Mouse (Mus musculus): Measurements from ENCODE around the gene Ap5b1. TPM values are rescaled to one million over a fixed set of nuclear protein-coding genes. Genes with fewer than 3 reads are reported as not detected.

Ap5b1 gene
- 4.7 and 5.7 TPM in 2 replicates for polyA plus RNA-seq (2015; fragmentation: Nextera tagmentation; extraction: Ambion mirVana)

GRCm38 (mm10) chr19:5567534-5568469, at the start of gene Ap5b1:
Ap5b1 (plus strand) TSS chr19:5568025.
- peaks cover 8% of the 10 kb centered on the region; the same call in 1 of the 2 replicates for H3K4me1 ChIP-seq (replicated peaks; ENCODE audit: control insufficient read depth, insufficient read depth)
- H3K9me3 ChIP-seq (ENCODE audit: control insufficient read depth, low read length), result no peaks in the 10 kb centered on the region
- peak within 1 kb of the TSS; percentile 71 for H3K4me3 ChIP-seq (ENCODE audit: low read depth, low read length)
- peaks cover 15% of the 10 kb centered on the region for H3K36me3 ChIP-seq (ENCODE audit: control insufficient read depth, insufficient read depth, low read length)
- ATAC-seq (ENCODE audit: low FRiP score, low TSS enrichment) (peak; percentile 91), DNase-seq (ENCODE audit: low spot score) (peak; percentile 92)
- H3K27ac ChIP-seq (replicated peaks), result peak within 1 kb of the TSS; percentile 92
- H3K9ac ChIP-seq (ENCODE audit: low read length), result peak within 1 kb of the TSS; percentile 71
- under 1% methylated on average over 84 of the region's 102 CpGs for whole genome bisulfite sequencing
- H3K27me3 ChIP-seq (ENCODE audit: control insufficient read depth, insufficient read depth, low read length), result no peaks in the 10 kb centered on the region
- TF ChIP-seq CTCF (IDR thresholded peaks at IDR 0.05; ENCODE audit: low read depth) (peak; percentile 98), EP300 (optimal IDR thresholded peaks at IDR 0.05) (peak; percentile 21)
- peak within 1 kb of the TSS; percentile 97 for H3K4me2 ChIP-seq (replicated peaks; ENCODE audit: low read depth)

- ATAC-seq (ENCODE audit: low FRiP score, low TSS enrichment) (peak; percentile 92), DNase-seq (ENCODE audit: low spot score) (peak; percentile 72)
- no peak overlapping the region for H3K27ac ChIP-seq (replicated peaks)
- H3K27me3 ChIP-seq (ENCODE audit: control insufficient read depth, insufficient read depth, low read length), result no peaks in the 10 kb centered on the region
- no peak for TF ChIP-seq CTCF (IDR thresholded peaks at IDR 0.05; ENCODE audit: low read depth)
- no peak for TF ChIP-seq EP300 (optimal IDR thresholded peaks at IDR 0.05)
- no peak overlapping the region for H3K4me3 ChIP-seq (ENCODE audit: low read depth, low read length)
- H3K9me3 ChIP-seq (ENCODE audit: control insufficient read depth, low read length), result no peaks in the 10 kb centered on the region
- H3K4me2 ChIP-seq (replicated peaks; ENCODE audit: low read depth), result no peak overlapping the region
- H3K4me1 ChIP-seq (replicated peaks; ENCODE audit: control insufficient read depth, insufficient read depth), result no peaks in the 10 kb centered on the region
- H3K36me3 ChIP-seq (ENCODE audit: control insufficient read depth, insufficient read depth, low read length), result no peaks in the 10 kb centered on the region
- H3K9ac ChIP-seq (ENCODE audit: low read length), result no peak overlapping the region
- WGBS, result 84% methylated on average over 3 of the region's 3 CpGs
Measured at GRCm38 (mm10) chr19:5518721-5519120, 49.1 kb upstream of the Ap5b1 start.

- H3K4me1 ChIP-seq (replicated peaks; ENCODE audit: control insufficient read depth, insufficient read depth), result no peaks in the 10 kb centered on the region
- WGBS, result 70% methylated on average over 5 of the region's 5 CpGs
- no peaks in the 10 kb centered on the region for H3K36me3 ChIP-seq (ENCODE audit: control insufficient read depth, insufficient read depth, low read length)
- H3K27me3 ChIP-seq (ENCODE audit: control insufficient read depth, insufficient read depth, low read length), result no peaks in the 10 kb centered on the region
- ATAC-seq (ENCODE audit: low FRiP score, low TSS enrichment) (no peak), DNase-seq (ENCODE audit: low spot score) (no peak)
- no peak overlapping the region for H3K4me2 ChIP-seq (replicated peaks; ENCODE audit: low read depth)
- H3K27ac ChIP-seq (replicated peaks), result no peak overlapping the region
- H3K9me3 ChIP-seq (ENCODE audit: control insufficient read depth, low read length), result no peaks in the 10 kb centered on the region
- TF ChIP-seq CTCF (IDR thresholded peaks at IDR 0.05; ENCODE audit: low read depth), result no peak
- TF ChIP-seq EP300 (optimal IDR thresholded peaks at IDR 0.05), result no peak
- no peak overlapping the region for H3K4me3 ChIP-seq (ENCODE audit: low read depth, low read length)
- H3K9ac ChIP-seq (ENCODE audit: low read length), result no peak overlapping the region
Measured at GRCm38 (mm10) chr19:5525204-5525603, 42.6 kb upstream of the Ap5b1 start.

GRCm38 (mm10) chr19:5529325-5530137, 38.3 kb upstream of the Ap5b1 start:
- Histone ChIP-seq H3K4me1 (replicated peaks; ENCODE audit: control insufficient read depth, insufficient read depth) (no peaks in the 10 kb centered on the region), H3K9me3 (ENCODE audit: control insufficient read depth, low read length) (no peaks in the 10 kb centered on the region), H3K27me3 (ENCODE audit: control insufficient read depth, insufficient read depth, low read length) (no peaks in the 10 kb centered on the region), H3K4me3 (ENCODE audit: low read depth, low read length) (peak overlapping the region; percentile 25), H3K4me2 (replicated peaks; ENCODE audit: low read depth) (peak overlapping the region; percentile 59), H3K9ac (ENCODE audit: low read length) (0 out of 2 replicates have a peak overlapping the region, but pooled peaks have one; percentile 27), H3K27ac (replicated peaks) (peak overlapping the region; percentile 90), H3K36me3 (ENCODE audit: control insufficient read depth, insufficient read depth, low read length) (no peaks in the 10 kb centered on the region)
- ATAC-seq (ENCODE audit: low FRiP score, low TSS enrichment), result peak; percentile 98
- WGBS, result 9% methylated on average over 20 of the region's 20 CpGs
- peak; percentile 99 for DNase-seq (ENCODE audit: low spot score)
- TF ChIP-seq EP300 (optimal IDR thresholded peaks at IDR 0.05), result no peak
- TF ChIP-seq CTCF (IDR thresholded peaks at IDR 0.05; ENCODE audit: low read depth), result peak; percentile 100

GRCm38 (mm10) chr19:5530138-5530524, 37.7 kb upstream of the Ap5b1 start:
- WGBS, result 44% methylated on average over 7 of the region's 7 CpGs

More at GRCm38 (mm10) chr19:5530138-5530524, 37.7 kb upstream of the Ap5b1 start:
- H3K9me3 ChIP-seq (ENCODE audit: control insufficient read depth, low read length), result no peaks in the 10 kb centered on the region
- no peak for DNase-seq (ENCODE audit: low spot score)
- TF ChIP-seq EP300 (optimal IDR thresholded peaks at IDR 0.05), result no peak
- no peak for TF ChIP-seq CTCF (IDR thresholded peaks at IDR 0.05; ENCODE audit: low read depth)
- no peaks in the 10 kb centered on the region for H3K27me3 ChIP-seq (ENCODE audit: control insufficient read depth, insufficient read depth, low read length)
- no peaks in the 10 kb centered on the region for H3K4me1 ChIP-seq (replicated peaks; ENCODE audit: control insufficient read depth, insufficient read depth)
- ATAC-seq (ENCODE audit: low FRiP score, low TSS enrichment), result no peak
- no peak overlapping the region for H3K9ac ChIP-seq (ENCODE audit: low read length)
- H3K36me3 ChIP-seq (ENCODE audit: control insufficient read depth, insufficient read depth, low read length), result no peaks in the 10 kb centered on the region
- H3K27ac ChIP-seq (replicated peaks), result peak overlapping the region; percentile 25; the same call in 1 of the 2 replicates
- no peak overlapping the region for H3K4me3 ChIP-seq (ENCODE audit: low read depth, low read length)
- peak overlapping the region; percentile 59; the same call in 1 of the 2 replicates for H3K4me2 ChIP-seq (replicated peaks; ENCODE audit: low read depth)
